Mouse (Mus musculus) liver, embryonic 14.5 days (tissue): ENCODE measurements around the gene Tmbim1. TPM values are rescaled to one million over a fixed set of nuclear protein-coding genes. Genes with fewer than 3 reads are reported as not detected.

Experiments
- ATAC-seq: fragments of 200-750 bp; cut with Nextera tagmentation; 2 replicates; pipeline ENCODE4 v1.8.0; 2017; ENCODE audit warnings: moderate number of reproducible peaks, mild to moderate bottlenecking, moderate library complexity; ENCODE audit not compliant: insufficient read depth
- DNase-seq, 3 experiments: peaks; one replicate each; pipeline ENCODE4 v3.0.0-alpha.2; 2012 to 2013; ENCODE audit warnings: low read depth in 3 of 3, low spot score in 3 of 3
- H3K27ac ChIP-seq: fragments of 300-500 bp; sonication (generic); 2 replicates; pipeline ENCODE4 v1.5.1; 2014; ENCODE audit warnings: moderate library complexity, mild to moderate bottlenecking, control low read depth, inconsistent platforms
- H3K27me3 ChIP-seq: fragments of 300-500 bp; sonication (generic); 2 replicates; pipeline ENCODE4 v1.6.1; 2014; ENCODE audit warnings: mild to moderate bottlenecking, low read length, moderate library complexity; ENCODE audit not compliant: control insufficient read depth, insufficient read depth
- H3K36me3 ChIP-seq: fragments of 300-500 bp; sonication (generic); replicated peaks from 2 replicates; pipeline ENCODE4 v1.6.1; 2014; ENCODE audit warnings: low read depth; ENCODE audit not compliant: control insufficient read depth, insufficient read depth
- H3K4me1 ChIP-seq, 2 experiments: fragments of 200-500 bp in 1 of 2; fragments of 300-500 bp in 1 of 2; sonication (generic) in 1 of 2; replicated peaks; 2 replicates each; pipeline ENCODE4 v1.6.1; 2012 to 2014; ENCODE audit warnings: antibody characterized with exemption in 1 of 2, inconsistent platforms in 1 of 2, low read length in 1 of 2; ENCODE audit not compliant: control insufficient read depth in 2 of 2, insufficient read depth in 2 of 2
- H3K4me2 ChIP-seq: fragments of 300-500 bp; sonication (generic); 2 replicates; pipeline ENCODE4 v1.6.1; 2014; ENCODE audit warnings: low read depth, mild to moderate bottlenecking, control low read depth, moderate library complexity
- H3K4me3 ChIP-seq, 2 experiments: fragments of 200-500 bp in 1 of 2; fragments of 300-500 bp in 1 of 2; sonication (generic) in 1 of 2; 2 replicates each; pipeline ENCODE4 v1.5.1; 2012 to 2014; ENCODE audit warnings: low read depth in 2 of 2, low read length in 2 of 2, mild to moderate bottlenecking in 2 of 2, control low read depth in 1 of 2, inconsistent platforms in 1 of 2, moderate library complexity in 1 of 2; ENCODE audit not compliant: insufficient read depth in 1 of 2
- H3K9ac ChIP-seq: fragments of 300-500 bp; sonication (generic); replicated peaks from 2 replicates; pipeline ENCODE4 v1.6.1; 2014; ENCODE audit warnings: mild to moderate bottlenecking, control low read depth, moderate library complexity
- H3K9me3 ChIP-seq: fragments of 300-500 bp; sonication (generic); 2 replicates; pipeline ENCODE4 v1.6.1; 2016; ENCODE audit warnings: low read length, mixed read lengths; ENCODE audit not compliant: control insufficient read depth
- CTCF ChIP-seq: IDR thresholded peaks from 2 replicates; pipeline ENCODE4 v1.5.1; 2016; ENCODE audit warnings: antibody characterized with exemption, low read depth, control low read depth
- EP300 ChIP-seq: IDR thresholded peaks from 2 replicates; pipeline ENCODE4 v1.6.1; 2016; ENCODE audit warnings: antibody characterized with exemption, low read depth
- WGBS: fragments of 180-500 bp; shearing (Covaris S2); extraction: QIAGEN DNeasy Blood & Tissue Kit; methylation state at CpG from one replicate; pipeline ENCODE4 v1.1.7; 2014; ENCODE audit not compliant: insufficient replicate concordance; 5-methylcytosine and 5-hydroxymethylcytosine counted together
- polyA plus RNA-seq, 2 experiments: library from polyadenylated mRNA; depleted of rRNA in 1 of 2; stranded (reverse) in 1 of 2; unstranded in 1 of 2; fragments of >200 nt; fragmentation: Nextera tagmentation in 1 of 2; extraction: Ambion mirVana in 1 of 2; gene quantifications; 2 replicates each; pipeline versions ENCODE4 v1.2.1 to v1.2.3; 2012 to 2014

The Tmbim1 gene
- polyA plus RNA-seq, 2 experiments: 10.1 to 10.5 TPM

DNA sequence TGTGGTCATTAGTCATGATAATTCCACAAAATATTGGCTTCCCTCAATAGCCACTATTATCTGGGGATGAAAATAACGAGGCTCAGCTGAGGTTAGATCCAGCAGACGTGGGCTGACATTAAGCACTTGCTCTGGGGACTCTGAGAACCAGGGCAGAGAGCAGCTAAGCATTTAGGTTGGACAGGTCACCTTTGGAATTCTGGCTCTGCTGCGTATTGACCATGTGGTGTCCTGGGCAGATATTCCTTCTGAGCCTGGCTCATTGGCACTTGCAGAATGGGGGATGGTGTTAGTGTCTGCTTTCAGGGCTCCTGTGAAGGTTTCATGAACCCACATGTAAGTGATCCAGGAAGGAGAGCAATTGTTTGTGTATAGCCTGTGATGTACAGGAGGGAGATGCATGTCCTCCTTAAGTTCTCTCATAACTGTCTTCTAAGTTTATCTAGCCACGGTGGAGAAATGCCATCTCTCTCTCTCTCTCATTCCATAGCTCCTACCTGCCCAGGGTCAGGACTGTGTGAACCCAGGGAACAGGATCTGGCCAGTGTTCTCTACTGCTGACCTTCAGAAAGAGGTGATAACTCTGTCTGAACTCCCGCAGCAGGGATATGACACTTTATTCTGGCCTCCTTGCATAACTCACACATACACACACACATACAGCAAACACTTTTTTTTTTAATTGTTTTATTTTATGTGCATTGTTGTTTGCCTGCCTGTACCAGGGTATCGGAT lies 30.2 kb upstream of the Tmbim1 start:
- Histone ChIP-seq H3K4me2 (no peak overlapping the region), H3K9ac (no peak overlapping the region), H3K27ac (no peak overlapping the region), H3K36me3 (no peaks in the 10 kb centered on the region), H3K27me3 (no peaks in the 10 kb centered on the region), H3K9me3 (no peaks in the 10 kb centered on the region), H3K4me3 (no peak overlapping the region), H3K4me1 (peaks cover 17 to 19% of the 10 kb centered on the region in 2 experiments)
- no peak for DNase-seq
- no peak for ATAC-seq
- TF ChIP-seq EP300: no peak
- no peak for TF ChIP-seq CTCF
- 57% methylated on average over 6 of the region's 6 CpGs for WGBS

DNA sequence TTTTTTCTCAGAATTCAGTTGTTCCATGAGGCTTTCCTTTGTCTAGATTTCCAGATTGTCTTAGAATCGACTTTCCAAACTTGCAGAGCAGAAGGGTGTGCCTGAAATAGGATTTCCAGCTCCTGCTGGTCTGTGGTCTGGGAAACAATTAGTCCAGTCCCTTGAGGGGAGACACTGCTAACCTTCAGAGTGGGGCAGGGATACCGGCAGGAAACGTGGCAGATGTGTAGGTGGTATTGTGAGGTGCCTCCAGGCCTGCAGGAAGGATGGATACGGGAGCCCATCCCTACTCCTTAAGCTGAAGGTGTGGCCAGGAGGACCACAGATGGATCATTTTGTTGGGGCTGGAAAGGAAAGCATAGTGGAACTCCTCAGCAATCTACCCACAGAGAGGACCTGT lies 29.6 kb upstream of the Tmbim1 start:
- Histone ChIP-seq H3K9me3 (no peaks in the 10 kb centered on the region), H3K27ac (no peak overlapping the region), H3K4me1 (peaks cover 18 to 24% of the 10 kb centered on the region in 2 experiments), H3K4me2 (no peak overlapping the region), H3K36me3 (no peaks in the 10 kb centered on the region), H3K9ac (no peak overlapping the region), H3K4me3 (no peak overlapping the region), H3K27me3 (no peaks in the 10 kb centered on the region)
- DNase-seq (no peak), ATAC-seq (no peak)
- 60% methylated on average over 4 of the region's 4 CpGs for WGBS
- TF ChIP-seq CTCF (no peak), EP300 (no peak)

DNA sequence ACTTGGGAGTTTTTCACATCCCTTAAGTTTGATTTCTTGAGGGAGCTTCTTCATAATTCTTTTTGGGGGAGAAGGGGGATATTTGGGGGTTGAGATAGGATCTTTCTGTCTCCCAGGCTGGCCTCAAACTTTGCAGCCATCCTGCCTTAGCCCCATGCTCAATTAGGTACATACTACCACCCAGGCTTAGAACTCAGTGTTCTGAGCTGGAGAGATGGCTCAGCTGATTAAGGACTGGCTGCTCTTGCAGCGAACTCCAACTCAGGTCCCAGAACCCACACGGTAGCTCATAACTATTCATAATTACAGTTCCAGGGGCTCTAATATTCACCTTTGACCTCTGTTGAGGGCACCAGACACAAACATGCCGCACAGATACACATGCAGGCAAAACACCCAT lies 29.2 kb upstream of the Tmbim1 start:
- H3K27me3 ChIP-seq: no peaks in the 10 kb centered on the region
- no peak for TF ChIP-seq EP300
- no peak for TF ChIP-seq CTCF
- H3K9me3 ChIP-seq: no peaks in the 10 kb centered on the region
- H3K36me3 ChIP-seq: no peaks in the 10 kb centered on the region
- H3K4me2 ChIP-seq: no peak overlapping the region
- DNase-seq: no peak
- H3K9ac ChIP-seq: no peak overlapping the region
- no peak overlapping the region for H3K27ac ChIP-seq
- ATAC-seq: no peak
- 70% methylated on average over 3 of the region's 3 CpGs for WGBS
- H3K4me3 ChIP-seq: no peak overlapping the region
- peaks cover 18 to 24% of the 10 kb centered on the region in 2 experiments for H3K4me1 ChIP-seq

DNA sequence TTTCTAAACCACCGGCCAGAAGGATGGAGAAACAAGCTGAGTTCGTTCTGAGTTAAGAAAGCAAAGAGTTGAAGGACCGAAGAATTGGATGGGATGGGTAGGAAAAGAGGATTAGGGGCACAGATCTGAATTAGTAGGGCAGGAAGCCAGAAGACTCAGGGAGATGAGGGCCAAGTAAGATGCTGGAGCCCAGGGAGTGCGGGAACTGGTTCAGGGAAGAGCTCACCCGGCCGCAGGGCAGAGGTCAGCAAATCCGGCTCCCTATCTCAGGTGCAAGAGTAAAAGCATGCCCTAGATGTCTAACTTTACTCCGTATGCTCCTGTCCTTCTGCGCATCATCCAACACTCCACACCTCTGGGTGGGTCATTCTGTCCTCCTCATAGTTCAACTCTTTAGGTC lies 27.5 kb upstream of the Tmbim1 start:
- no peak overlapping the region for H3K27ac ChIP-seq
- peak overlapping the region; percentile 14; the same call in 1 of the 2 replicates for H3K9ac ChIP-seq
- ATAC-seq: no peak
- WGBS: 5% methylated on average over 9 of the region's 9 CpGs
- H3K36me3 ChIP-seq: no peaks in the 10 kb centered on the region
- peak overlapping the region; percentile 79 for H3K4me2 ChIP-seq
- DNase-seq: no peak
- no peaks in the 10 kb centered on the region for H3K27me3 ChIP-seq
- peak overlapping the region; percentile 25 to 56 for H3K4me3 ChIP-seq
- peaks cover 18 to 24% of the 10 kb centered on the region in 2 experiments for H3K4me1 ChIP-seq
- no peak for TF ChIP-seq CTCF
- TF ChIP-seq EP300: no peak
- H3K9me3 ChIP-seq: no peaks in the 10 kb centered on the region

DNA sequence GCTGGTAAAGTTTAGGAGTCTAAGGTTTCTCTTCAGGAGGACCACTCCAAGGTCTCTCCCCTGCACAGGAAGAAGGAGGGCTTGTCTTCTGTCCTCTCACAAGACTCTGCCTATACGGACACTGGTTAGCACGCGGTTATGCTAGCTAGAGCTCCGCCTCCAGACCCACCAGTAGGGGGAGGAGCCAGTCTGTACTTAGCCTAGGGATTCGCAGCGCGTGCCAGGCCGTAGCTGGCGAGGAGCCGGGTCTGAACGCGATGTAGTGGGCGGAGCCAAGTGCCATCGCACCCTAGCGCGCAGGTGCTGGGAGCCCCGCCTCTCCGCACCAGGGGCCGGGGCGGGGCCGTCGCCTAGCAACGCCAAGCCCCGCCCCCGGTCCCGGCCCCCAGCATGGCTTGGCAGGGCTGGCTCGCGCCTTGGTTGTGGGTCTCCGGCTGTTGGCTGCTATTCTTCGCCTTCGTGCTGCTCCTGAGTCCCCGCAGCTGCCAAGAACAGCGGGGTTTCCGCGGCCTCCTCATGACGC lies 26.9 kb upstream of the Tmbim1 start:
- Histone ChIP-seq H3K9me3 (no peaks in the 10 kb centered on the region), H3K4me1 (peaks cover 18 to 24% of the 10 kb centered on the region in 2 experiments), H3K4me2 (peak overlapping the region; percentile 79), H3K27me3 (no peaks in the 10 kb centered on the region), H3K27ac (no peak overlapping the region; the same call in 1 of the 2 replicates), H3K9ac (peak overlapping the region; percentile 27; the same call in 1 of the 2 replicates), H3K4me3 (peak overlapping the region; percentile 25 to 56), H3K36me3 (no peaks in the 10 kb centered on the region)
- ATAC-seq (peak; percentile 94), DNase-seq (peak; percentile 87 to 88 (median 88))
- under 1% methylated on average over 36 of the region's 36 CpGs for WGBS
- TF ChIP-seq EP300: no peak
- TF ChIP-seq CTCF: peak; percentile 64
